Mouse (Mus musculus) hindbrain, embryonic 10.5 days (tissue): ENCODE data around the gene Lmf1. TPM values are rescaled to one million over a fixed set of nuclear protein-coding genes. Genes with fewer than 3 reads are reported as not detected.

ENCODE experiments used
- DNase-seq: peaks from one replicate; pipeline ENCODE4 v3.0.0-alpha.2; 2017; ENCODE audit warnings: low spot score
- H3K27ac ChIP-seq: fragments of 300-500 bp; sonication (generic); 2 replicates; pipeline ENCODE4 v1.5.1; 2016; ENCODE audit warnings: mild to moderate bottlenecking, moderate library complexity
- H3K27me3 ChIP-seq: fragments of 300-500 bp; sonication (generic); 2 replicates; pipeline ENCODE4 v1.6.1; 2016; ENCODE audit warnings: mild to moderate bottlenecking; ENCODE audit not compliant: poor library complexity, insufficient read depth, severe bottlenecking
- H3K36me3 ChIP-seq: fragments of 300-500 bp; sonication (generic); 2 replicates; pipeline ENCODE4 v1.6.1; 2016; ENCODE audit warnings: mild to moderate bottlenecking, moderate library complexity
- H3K4me1 ChIP-seq: fragments of 300-500 bp; sonication (generic); replicated peaks from 2 replicates; pipeline ENCODE4 v1.6.1; 2016; ENCODE audit warnings: mild to moderate bottlenecking
- H3K4me3 ChIP-seq: fragments of 300-500 bp; sonication (generic); 2 replicates; pipeline ENCODE4 v1.5.1; 2016; ENCODE audit warnings: mild to moderate bottlenecking, moderate library complexity
- H3K9me3 ChIP-seq: fragments of 300-500 bp; sonication (generic); 2 replicates; pipeline ENCODE4 v1.6.1; 2016; ENCODE audit warnings: mild to moderate bottlenecking, moderate library complexity
- WGBS: fragments of 180-500 bp; shearing (Covaris S2); methylation state at CpG from one replicate; pipeline ENCODE4 v1.1.7; 2016; 5-methylcytosine and 5-hydroxymethylcytosine counted together
- polyA plus RNA-seq: library from polyadenylated mRNA; unstranded; fragments of >200 nt; fragmentation: Nextera tagmentation; extraction: Ambion mirVana; gene quantifications from 2 replicates; pipeline ENCODE4 v1.2.1, GENCODE M21; 2016

The Lmf1 gene
- polyA plus RNA-seq, 1 experiment from 2014 or later = 29.4 TPM

DNA sequence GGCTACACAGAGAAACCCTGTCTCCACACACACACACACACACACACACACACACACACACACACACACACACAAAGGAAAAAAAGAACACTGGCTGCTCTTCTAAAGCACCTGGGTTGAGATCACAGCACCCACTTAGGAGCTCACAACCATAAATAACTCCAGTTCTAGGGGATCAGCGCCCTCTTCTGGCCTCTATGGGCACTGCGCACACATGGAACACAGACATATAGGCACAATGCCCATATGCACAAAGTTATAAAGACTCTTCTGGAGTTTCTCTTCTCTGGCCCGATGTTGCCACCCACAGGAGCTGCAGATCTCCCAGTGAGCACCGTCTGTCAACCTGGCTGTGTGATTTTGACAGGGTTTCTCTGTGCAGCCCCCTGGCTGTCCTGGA, 12.1 kb downstream of the Lmf1 start:
- peaks cover 71% of the 10 kb centered on the region for H3K36me3 ChIP-seq
- H3K27ac ChIP-seq = no peak overlapping the region
- no peak for DNase-seq
- peaks cover 24% of the 10 kb centered on the region for H3K4me1 ChIP-seq
- 79% methylated on average over 4 of the region's 4 CpGs for WGBS
- no peak overlapping the region for H3K4me3 ChIP-seq
- H3K27me3 ChIP-seq = no peaks in the 10 kb centered on the region
- peaks cover 11% of the 10 kb centered on the region for H3K9me3 ChIP-seq

DNA sequence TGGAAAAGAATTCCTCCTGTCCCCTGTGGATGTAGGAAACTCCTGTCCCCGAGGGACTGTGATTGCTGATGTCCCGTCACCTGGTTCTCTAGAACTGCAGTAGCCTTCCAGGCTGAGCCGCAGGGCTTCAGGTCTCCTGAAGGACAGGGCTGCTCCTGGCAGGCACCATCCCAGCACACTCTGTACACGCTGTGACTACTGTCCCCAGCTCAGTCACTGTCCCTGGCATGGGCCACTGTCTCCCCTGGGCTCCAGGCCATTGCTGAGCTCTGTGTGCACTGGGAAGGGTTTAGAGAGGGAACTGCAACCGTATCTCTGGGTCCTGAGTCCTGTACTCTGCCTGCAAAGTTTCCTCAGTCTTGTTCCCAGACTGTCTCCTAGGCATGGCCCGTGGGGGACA, 13.5 kb downstream of the Lmf1 start:
- Histone ChIP-seq H3K36me3 (peaks cover 71% of the 10 kb centered on the region), H3K27me3 (no peaks in the 10 kb centered on the region), H3K4me1 (peaks cover 26% of the 10 kb centered on the region), H3K9me3 (peaks cover 11% of the 10 kb centered on the region), H3K27ac (peak overlapping the region; percentile 54; the same call in 1 of the 2 replicates), H3K4me3 (no peak overlapping the region)
- DNase-seq = no peak
- 92% methylated on average over 6 of the region's 6 CpGs for WGBS

DNA sequence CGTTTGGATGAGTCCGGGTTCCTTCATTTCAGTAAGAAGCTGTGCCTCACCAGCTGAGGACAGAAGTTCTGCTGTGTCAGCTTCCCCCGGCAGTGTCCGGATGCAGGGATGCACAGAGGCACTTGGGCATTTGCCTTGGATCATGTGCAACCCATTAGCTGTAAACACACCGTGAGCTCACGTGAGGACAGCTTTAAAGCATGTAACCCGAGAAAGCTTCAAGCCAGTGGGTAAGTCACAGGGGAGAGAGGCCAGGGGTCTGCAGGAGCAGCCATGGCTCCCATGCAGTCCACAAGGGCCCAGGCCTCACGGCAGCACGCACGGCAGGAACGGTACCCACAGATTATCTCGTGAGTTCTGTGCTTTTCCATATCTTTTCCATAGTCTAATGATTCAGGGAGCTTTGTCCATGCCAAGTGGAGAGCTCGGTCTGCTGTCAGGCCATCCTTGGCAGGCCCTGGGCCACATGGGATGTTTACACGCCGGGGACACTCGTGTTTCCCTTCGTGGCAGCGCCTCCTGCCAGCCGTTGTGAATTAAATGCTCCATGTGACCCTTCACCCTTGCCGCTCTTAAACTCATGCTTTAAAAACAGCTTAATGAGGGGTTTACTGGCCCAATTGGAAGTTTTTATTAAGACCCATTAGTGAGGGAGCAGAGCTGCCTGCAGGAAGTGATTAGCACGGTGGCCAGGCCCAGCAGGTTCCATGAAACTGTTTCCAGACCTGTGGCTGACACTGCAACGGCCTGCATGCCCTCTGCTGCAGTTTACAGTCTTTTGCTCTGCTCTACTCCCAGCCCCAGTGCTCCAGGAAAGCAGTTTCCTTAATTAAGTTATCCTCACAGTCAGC, 14.8 kb downstream of the Lmf1 start:
- Histone ChIP-seq H3K4me1 (peaks cover 30% of the 10 kb centered on the region), H3K36me3 (peaks cover 65% of the 10 kb centered on the region), H3K4me3 (no peak overlapping the region), H3K27ac (peak overlapping the region; percentile 69), H3K9me3 (peaks cover 11% of the 10 kb centered on the region), H3K27me3 (no peaks in the 10 kb centered on the region)
- DNase-seq = peak; percentile 60
- WGBS = 60% methylated on average over 22 of the region's 22 CpGs

DNA sequence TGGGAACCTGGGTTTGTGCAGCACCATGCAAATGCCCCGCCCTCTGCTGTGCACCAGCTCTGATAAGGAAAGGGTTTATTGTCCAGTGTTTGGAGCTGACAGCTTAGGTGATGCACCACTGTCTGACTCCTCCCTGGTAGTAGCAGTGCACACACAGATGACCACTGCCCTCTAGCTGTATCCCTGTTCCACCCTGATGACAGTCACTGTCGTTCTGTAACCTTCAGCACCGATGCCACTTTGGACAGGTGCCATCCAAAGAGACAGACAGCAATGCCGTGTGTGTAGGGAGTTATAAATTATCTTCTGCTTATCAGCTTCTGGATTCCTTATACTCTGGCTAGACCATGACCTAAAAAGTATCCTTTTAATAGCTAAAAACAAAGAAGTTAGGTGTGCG, 16.6 kb downstream of the Lmf1 start:
- no peak overlapping the region for H3K4me3 ChIP-seq
- H3K27me3 ChIP-seq = no peaks in the 10 kb centered on the region
- no peak overlapping the region for H3K27ac ChIP-seq
- no peak for DNase-seq
- H3K36me3 ChIP-seq = peaks cover 50% of the 10 kb centered on the region
- 88% methylated on average over 5 of the region's 5 CpGs for WGBS
- H3K4me1 ChIP-seq = peaks cover 33% of the 10 kb centered on the region
- peaks cover 6% of the 10 kb centered on the region for H3K9me3 ChIP-seq

DNA sequence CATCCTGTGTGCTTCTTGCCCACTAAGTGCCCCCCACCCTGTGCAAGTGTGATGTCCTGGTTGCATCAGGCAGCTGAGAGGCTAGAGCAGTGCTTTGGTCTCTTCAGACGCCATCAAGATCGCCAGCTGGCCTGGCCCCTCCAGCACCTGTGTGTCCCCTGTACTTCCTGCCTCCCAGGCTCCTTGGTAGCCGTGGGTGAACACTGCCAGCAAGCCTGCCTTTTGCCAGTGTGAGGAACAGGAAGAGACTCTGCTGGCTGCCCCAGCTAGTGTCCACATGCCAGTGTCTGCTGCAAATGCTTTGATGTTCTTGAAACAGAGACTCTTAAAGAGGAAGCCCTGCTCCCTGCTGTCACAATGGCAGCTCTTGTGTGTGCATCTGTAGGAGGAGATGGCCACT, 18.7 kb downstream of the Lmf1 start:
- WGBS = 59% methylated on average over 3 of the region's 3 CpGs
- H3K4me1 ChIP-seq = peaks cover 46% of the 10 kb centered on the region

DNA sequence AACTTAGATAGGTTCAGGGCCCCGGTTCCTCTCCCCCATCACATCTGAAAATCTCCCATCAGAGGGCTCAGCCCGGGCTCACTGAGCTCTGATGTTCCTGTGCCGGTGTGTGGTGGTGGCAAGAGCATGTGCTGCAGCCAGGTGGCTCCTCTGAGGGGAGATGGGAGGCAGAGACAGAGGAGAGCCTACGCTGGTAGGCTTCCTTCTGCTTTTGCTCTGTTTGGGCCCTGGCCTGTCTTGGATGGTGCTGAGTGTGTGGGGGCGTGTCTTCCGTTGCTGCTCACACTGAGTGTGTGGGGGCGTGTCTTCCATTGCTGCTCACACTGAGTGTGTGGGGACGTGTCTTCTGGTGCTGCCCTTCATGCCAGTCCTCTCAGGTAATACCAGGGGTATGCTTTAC, 23.5 kb downstream of the Lmf1 start:
- no peak for DNase-seq
- Histone ChIP-seq H3K9me3 (no peaks in the 10 kb centered on the region), H3K4me1 (peaks cover 68% of the 10 kb centered on the region), H3K27me3 (no peaks in the 10 kb centered on the region), H3K4me3 (no peak overlapping the region), H3K36me3 (peaks cover 11% of the 10 kb centered on the region; the same call in 1 of the 2 replicates), H3K27ac (no peak overlapping the region)
- 73% methylated on average over 8 of the region's 8 CpGs for WGBS

More for the DNA sequence above, 18.7 kb downstream of the Lmf1 start:
- no peak for DNase-seq
- H3K4me3 ChIP-seq = no peak overlapping the region
- H3K27me3 ChIP-seq = no peaks in the 10 kb centered on the region
- H3K9me3 ChIP-seq = no peaks in the 10 kb centered on the region
- H3K36me3 ChIP-seq = peaks cover 33% of the 10 kb centered on the region
- H3K27ac ChIP-seq = 0 out of 2 replicates have a peak overlapping the region, but pooled peaks have one; percentile 31

DNA sequence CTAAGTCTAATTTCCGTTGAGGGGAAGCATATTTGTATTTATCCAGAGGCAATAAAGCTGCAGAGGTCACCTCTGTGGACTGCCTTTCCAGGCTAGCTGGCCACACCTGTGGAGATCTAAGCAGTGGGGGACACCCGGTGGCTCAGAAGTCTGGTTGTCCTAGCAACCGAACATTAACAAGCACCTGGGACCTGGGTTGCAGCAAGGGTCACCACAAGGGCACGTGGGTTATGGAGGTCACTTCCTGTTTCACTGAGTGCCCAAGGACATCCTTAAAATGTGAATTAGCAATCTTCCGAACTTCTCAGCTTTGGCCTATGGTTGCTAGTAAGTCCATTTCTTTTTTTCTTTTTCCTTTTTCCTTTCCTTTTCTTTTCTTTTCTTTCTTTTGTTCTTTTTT, 25.3 kb downstream of the Lmf1 start:
- no peak for DNase-seq
- Histone ChIP-seq H3K27ac (no peak overlapping the region), H3K4me1 (peaks cover 80% of the 10 kb centered on the region), H3K27me3 (no peaks in the 10 kb centered on the region), H3K4me3 (no peak overlapping the region), H3K36me3 (0 out of 2 replicates have a peak, but pooled peaks cover 13% of the 10 kb centered on the region), H3K9me3 (no peaks in the 10 kb centered on the region)
- 54% methylated on average over 5 of the region's 5 CpGs for WGBS

DNA sequence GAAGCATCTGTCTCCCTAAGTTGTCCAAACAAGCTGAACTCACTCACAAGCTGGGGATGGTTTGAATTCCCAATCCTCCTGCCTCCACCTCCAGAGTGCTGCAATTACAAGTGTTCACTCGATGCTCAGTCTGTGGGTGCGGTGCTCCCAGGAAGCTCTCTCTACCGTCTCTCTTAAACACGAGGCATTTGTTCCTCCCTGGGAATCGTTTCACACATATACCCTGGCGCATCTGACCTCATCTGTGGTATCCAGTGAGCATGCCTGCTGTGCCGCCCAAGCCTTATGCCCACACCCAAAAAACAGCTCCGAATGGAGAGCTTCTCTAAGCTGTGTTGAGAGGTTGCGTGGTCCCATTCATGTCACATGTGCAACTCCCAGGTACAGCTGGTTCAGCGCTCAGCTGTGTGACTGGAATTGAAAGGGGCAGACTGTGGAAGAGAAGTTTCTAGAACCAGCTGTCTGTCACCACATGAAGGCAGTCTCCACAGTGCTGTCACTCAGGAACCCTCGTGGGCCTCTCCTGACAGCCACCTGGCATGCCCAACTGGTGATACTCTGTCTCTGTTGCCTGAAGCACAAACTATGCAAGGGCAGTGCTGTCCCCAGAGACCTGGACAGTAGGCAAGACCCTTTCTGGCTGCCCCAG, 29.4 kb downstream of the Lmf1 start:
- Histone ChIP-seq H3K4me3 (no peak overlapping the region), H3K9me3 (no peaks in the 10 kb centered on the region), H3K4me1 (peaks cover 77% of the 10 kb centered on the region), H3K36me3 (peaks cover 31% of the 10 kb centered on the region), H3K27me3 (no peaks in the 10 kb centered on the region), H3K27ac (peak overlapping the region; percentile 56)
- 86% methylated on average over 11 of the region's 11 CpGs for WGBS
- DNase-seq = no peak

DNA sequence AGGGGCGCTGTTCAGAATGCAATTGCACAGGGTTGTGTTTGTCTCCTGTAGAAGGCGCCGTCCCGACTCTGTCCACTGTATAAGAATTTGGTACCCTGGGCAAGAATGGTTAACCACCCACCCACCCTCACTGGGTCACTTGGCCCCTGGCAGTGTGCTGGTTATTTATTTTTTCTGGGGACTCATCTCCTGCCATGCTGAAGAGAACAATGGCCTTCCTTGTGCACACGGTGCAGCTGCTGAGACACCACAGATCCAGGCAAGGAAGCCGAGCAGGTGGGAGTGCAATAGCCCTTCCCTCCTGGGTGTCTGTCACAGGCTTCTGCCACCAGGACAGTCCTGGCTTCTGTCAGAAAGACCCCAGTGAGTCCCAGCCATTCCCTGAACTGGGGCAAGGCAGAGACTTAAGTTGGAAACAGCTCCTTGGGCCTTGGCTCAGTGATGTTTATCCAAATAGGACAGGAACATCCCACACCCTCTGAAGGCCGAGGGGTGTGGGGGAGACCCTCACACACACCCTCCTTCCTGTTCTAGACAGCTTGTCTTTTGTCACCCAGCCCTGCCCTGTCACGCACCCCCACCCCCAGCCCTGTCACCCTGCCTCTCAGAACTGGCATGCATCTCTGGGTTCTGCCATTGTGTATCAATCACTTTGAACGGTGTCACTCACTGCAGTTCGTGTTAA, 30.1 kb downstream of the Lmf1 start:
- no peak overlapping the region for H3K4me3 ChIP-seq
- WGBS = 63% methylated on average over 10 of the region's 10 CpGs
- H3K27me3 ChIP-seq = no peaks in the 10 kb centered on the region
- no peaks in the 10 kb centered on the region for H3K9me3 ChIP-seq
- H3K4me1 ChIP-seq = peaks cover 70% of the 10 kb centered on the region
- H3K36me3 ChIP-seq = peaks cover 38% of the 10 kb centered on the region
- no peak for DNase-seq
- peak overlapping the region; percentile 56 for H3K27ac ChIP-seq

DNA sequence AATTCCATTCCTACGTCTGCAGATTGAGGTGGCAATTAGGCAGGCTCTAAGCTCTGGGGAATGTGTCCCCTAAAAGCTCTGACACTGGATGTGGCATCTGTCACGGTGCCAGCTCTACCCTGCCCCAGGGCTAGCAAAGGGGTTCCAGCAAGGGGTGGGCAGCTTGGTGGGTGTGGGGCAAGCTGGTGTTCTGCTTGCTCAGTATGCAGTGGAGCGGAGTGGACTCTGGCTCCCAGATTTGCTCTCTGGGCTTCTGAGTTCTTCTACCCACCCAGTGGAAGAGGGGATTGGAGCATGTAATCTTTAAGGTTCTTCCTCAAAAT, 30.6 kb downstream of the Lmf1 start:
- H3K9me3 ChIP-seq = no peaks in the 10 kb centered on the region
- peaks cover 66% of the 10 kb centered on the region for H3K4me1 ChIP-seq
- H3K36me3 ChIP-seq = peaks cover 43% of the 10 kb centered on the region
- no peak for DNase-seq
- H3K27me3 ChIP-seq = no peaks in the 10 kb centered on the region
- peak overlapping the region; percentile 56 for H3K27ac ChIP-seq
- no peak overlapping the region for H3K4me3 ChIP-seq
- 64% methylated on average over 3 of the region's 3 CpGs for WGBS

DNA sequence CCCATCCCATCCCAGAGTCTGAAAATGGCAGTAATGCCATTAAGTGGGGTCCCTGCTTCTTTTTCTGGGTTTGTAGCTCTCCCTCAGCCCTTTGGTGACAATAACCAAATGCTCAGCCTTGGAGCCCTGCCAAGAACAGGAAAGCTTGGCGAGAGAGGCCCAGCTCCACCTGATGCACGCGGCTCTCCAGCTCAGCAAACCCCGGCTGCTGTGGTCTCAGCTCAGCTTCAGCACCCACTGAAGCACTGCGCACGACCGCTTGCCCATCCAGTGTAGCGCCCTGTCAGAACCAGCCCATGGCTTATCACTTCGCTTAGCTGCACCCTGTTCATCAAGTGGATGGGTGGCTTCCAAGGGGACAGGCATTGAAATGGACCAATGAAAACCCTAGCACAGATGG, 31.3 kb downstream of the Lmf1 start:
- 88% methylated on average over 9 of the region's 9 CpGs for WGBS

DNA sequence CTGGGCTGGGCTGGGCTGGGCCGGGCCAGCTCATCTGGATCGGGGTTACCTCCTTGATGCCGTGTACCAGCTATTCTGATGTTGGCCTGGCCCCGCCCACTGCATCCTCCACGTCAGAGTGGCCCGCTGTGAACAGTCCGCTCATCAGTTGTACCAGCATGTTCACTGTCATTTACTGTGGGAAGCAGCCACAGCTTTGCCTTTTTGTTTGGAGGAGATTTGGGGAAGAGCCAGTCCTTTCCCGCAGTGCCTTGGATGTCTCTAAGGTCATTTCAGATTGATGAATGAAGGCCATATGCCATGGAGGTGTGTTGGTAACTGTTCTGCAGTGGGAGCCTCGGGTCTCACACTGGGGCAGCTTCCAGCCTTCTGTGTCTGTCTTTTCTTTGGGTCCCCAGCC, 33.7 kb downstream of the Lmf1 start:
- 86% methylated on average over 9 of the region's 9 CpGs for WGBS
- Histone ChIP-seq H3K4me1 (peaks cover 41% of the 10 kb centered on the region), H3K36me3 (peaks cover 67% of the 10 kb centered on the region)

More for the DNA sequence above, 31.3 kb downstream of the Lmf1 start:
- Histone ChIP-seq H3K4me3 (no peak overlapping the region), H3K36me3 (peaks cover 50% of the 10 kb centered on the region), H3K27ac (peak overlapping the region; percentile 56), H3K27me3 (no peaks in the 10 kb centered on the region), H3K9me3 (no peaks in the 10 kb centered on the region), H3K4me1 (peaks cover 59% of the 10 kb centered on the region)
- no peak for DNase-seq

DNA sequence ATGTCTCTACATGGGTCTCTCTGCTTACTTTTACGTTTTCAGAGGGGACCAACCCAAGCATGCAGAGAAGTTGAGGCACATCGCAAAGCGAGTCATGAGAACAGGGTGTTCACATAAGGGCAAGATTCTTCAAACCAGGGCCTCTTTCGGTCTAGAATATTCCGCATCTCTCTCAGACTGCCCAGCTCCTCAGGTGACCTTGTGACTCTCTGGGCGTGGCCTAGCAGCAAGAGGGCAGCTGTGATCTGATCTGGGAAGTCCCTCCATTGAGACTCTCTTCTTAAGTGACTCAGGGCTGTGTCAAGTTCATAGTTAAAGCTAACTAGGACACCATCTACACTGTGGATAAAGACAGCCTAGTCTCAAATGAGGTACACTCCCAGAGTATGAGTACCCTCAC, 34.4 kb downstream of the Lmf1 start:
- Histone ChIP-seq H3K36me3 (peaks cover 64% of the 10 kb centered on the region), H3K4me3 (no peak overlapping the region), H3K9me3 (no peaks in the 10 kb centered on the region), H3K27me3 (no peaks in the 10 kb centered on the region), H3K27ac (no peak overlapping the region), H3K4me1 (peaks cover 41% of the 10 kb centered on the region)
- 94% methylated on average over 6 of the region's 6 CpGs for WGBS
- no peak for DNase-seq

More for the DNA sequence above, 33.7 kb downstream of the Lmf1 start:
- H3K9me3 ChIP-seq = no peaks in the 10 kb centered on the region
- H3K4me3 ChIP-seq = no peak overlapping the region
- no peak overlapping the region for H3K27ac ChIP-seq
- H3K27me3 ChIP-seq = no peaks in the 10 kb centered on the region
- DNase-seq = no peak
